Mouse (Mus musculus) intestine, embryonic 14.5 days (tissue): ENCODE results near the gene Scml4. TPM values are rescaled to one million over a fixed set of nuclear protein-coding genes. Genes with fewer than 3 reads are reported as not detected.
A peak's percentile ranks its signal among the peaks of the same experiment; 100 is the strongest.

Source experiments
- ATAC-seq: fragments of 200-750 bp; cut with Nextera tagmentation; replicated peaks from 2 replicates; pipeline ENCODE4 v1.8.0; 2017; ENCODE audit warnings: low read depth, moderate number of reproducible peaks, moderate TSS enrichment, moderate library complexity; ENCODE audit not compliant: low FRiP score, low TSS enrichment
- DNase-seq: peaks from one replicate; pipeline ENCODE4 v3.0.0-alpha.2; 2018; ENCODE audit warnings: low spot score
- H3K27ac ChIP-seq: fragments of 300-500 bp; sonication (generic); 2 replicates; pipeline ENCODE4 v1.5.1; 2014; ENCODE audit warnings: low read depth, mild to moderate bottlenecking, control low read depth
- H3K27me3 ChIP-seq: fragments of 300-500 bp; sonication (generic); replicated peaks from 2 replicates; pipeline ENCODE4 v1.6.1; 2014; ENCODE audit warnings: low read length, control low read depth; ENCODE audit not compliant: control insufficient read depth, insufficient read depth
- H3K36me3 ChIP-seq: fragments of 300-500 bp; sonication (generic); 2 replicates; pipeline ENCODE4 v1.6.1; 2014; ENCODE audit warnings: low read length, control low read depth; ENCODE audit not compliant: control insufficient read depth, insufficient read depth
- H3K4me1 ChIP-seq: fragments of 300-500 bp; sonication (generic); replicated peaks from 2 replicates; pipeline ENCODE4 v1.6.1; 2014; ENCODE audit warnings: low read length, control low read depth, mixed read lengths; ENCODE audit not compliant: control insufficient read depth, insufficient read depth
- H3K4me2 ChIP-seq: fragments of 300-500 bp; sonication (generic); 2 replicates; pipeline ENCODE4 v1.6.1; 2014; ENCODE audit warnings: low read length
- H3K4me3 ChIP-seq: fragments of 300-500 bp; sonication (generic); 2 replicates; pipeline ENCODE4 v1.5.1; 2014; ENCODE audit warnings: low read depth, low read length, control low read depth, mixed read lengths
- H3K9ac ChIP-seq: fragments of 300-500 bp; sonication (generic); 2 replicates; pipeline ENCODE4 v1.6.1; 2014; ENCODE audit warnings: mild to moderate bottlenecking, low read length
- H3K9me3 ChIP-seq: fragments of 300-500 bp; sonication (generic); 2 replicates; pipeline ENCODE4 v1.6.1; 2016; ENCODE audit warnings: low read length, control low read depth; ENCODE audit not compliant: control insufficient read depth
- WGBS: fragments of 180-500 bp; shearing (Covaris S2); extraction: QIAGEN DNeasy Blood & Tissue Kit; methylation state at CpG from one replicate; pipeline ENCODE4 v1.1.7; 2014; 5-methylcytosine and 5-hydroxymethylcytosine counted together
- polyA plus RNA-seq: library from polyadenylated mRNA; unstranded; fragments of >200 nt; fragmentation: Nextera tagmentation; extraction: Ambion mirVana; gene quantifications from 2 replicates; pipeline ENCODE4 v1.2.1, GENCODE M21; 2014

Scml4 gene
- polyA plus RNA-seq, 1 experiment from 2014 or later: 22.3 TPM

DNA sequence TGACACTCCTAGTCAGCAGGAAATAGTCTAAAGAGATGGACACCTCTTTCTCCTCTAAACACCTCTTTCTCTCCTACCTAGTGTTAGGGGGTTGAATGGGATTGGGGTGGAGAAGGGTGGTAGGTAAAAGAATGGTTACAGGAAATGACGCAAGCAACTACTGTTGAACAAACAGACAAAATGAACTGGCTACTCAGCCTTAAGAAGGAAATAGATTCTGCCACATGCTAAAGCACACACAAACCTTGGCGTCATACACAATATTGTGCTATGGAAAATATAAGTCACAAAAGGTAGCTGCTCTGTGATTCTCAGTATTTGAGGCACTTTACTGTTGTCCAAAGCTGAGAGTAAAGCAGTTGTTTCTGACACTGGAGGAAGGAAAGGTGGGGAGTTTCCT lies 21.4 kb upstream of the Scml4 start:
- Histone ChIP-seq H3K4me1 (no peaks in the 10 kb centered on the region), H3K4me2 (no peak overlapping the region), H3K4me3 (no peak overlapping the region), H3K27me3 (no peaks in the 10 kb centered on the region), H3K9me3 (0 out of 2 replicates have a peak, but pooled peaks cover 4% of the 10 kb centered on the region), H3K36me3 (peaks cover 22% of the 10 kb centered on the region), H3K9ac (no peak overlapping the region), H3K27ac (no peak overlapping the region)
- DNase-seq (no peak), ATAC-seq (no peak)
- WGBS: 97% methylated on average over 2 of the region's 2 CpGs

DNA sequence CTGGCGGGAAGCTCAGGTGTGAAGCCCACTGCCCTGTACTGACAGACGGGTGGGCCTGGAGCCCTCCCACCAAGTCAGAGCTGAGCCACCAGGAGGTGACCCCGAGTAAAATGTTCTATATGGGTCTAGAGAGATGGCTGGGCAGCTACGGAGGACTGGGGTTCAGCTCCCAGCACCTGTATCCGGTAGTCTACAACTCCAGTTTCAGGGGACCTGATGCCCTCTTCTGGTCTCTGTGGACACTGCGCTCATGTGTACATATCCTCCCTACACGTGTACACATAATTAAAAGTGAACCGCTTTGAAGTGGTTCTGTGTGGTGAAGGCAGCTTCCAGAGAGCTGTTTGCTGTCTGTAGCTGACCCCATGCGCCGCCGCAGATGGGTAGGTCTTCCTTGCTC lies 20.1 kb upstream of the Scml4 start:
- Histone ChIP-seq H3K4me1 (no peaks in the 10 kb centered on the region), H3K9ac (no peak overlapping the region), H3K9me3 (0 out of 2 replicates have a peak, but pooled peaks cover 4% of the 10 kb centered on the region), H3K4me2 (no peak overlapping the region), H3K27ac (no peak overlapping the region), H3K4me3 (no peak overlapping the region), H3K36me3 (peaks cover 11% of the 10 kb centered on the region), H3K27me3 (no peaks in the 10 kb centered on the region)
- ATAC-seq: no peak
- no peak for DNase-seq
- 95% methylated on average over 11 of the region's 11 CpGs for WGBS

GRCm38 (mm10) chr10:42841531-42842195 lies 18.5 kb upstream of the Scml4 start:
- peaks cover 4% of the 10 kb centered on the region; the same call in 1 of the 2 replicates for H3K36me3 ChIP-seq
- no peaks in the 10 kb centered on the region for H3K4me1 ChIP-seq
- no peaks in the 10 kb centered on the region for H3K27me3 ChIP-seq
- no peak overlapping the region for H3K27ac ChIP-seq
- H3K9ac ChIP-seq: no peak overlapping the region
- 0 out of 2 replicates have a peak, but pooled peaks cover 4% of the 10 kb centered on the region for H3K9me3 ChIP-seq
- no peak for ATAC-seq
- H3K4me3 ChIP-seq: no peak overlapping the region
- DNase-seq: peak; percentile 70
- 61% methylated on average over 16 of the region's 16 CpGs for WGBS
- no peak overlapping the region for H3K4me2 ChIP-seq

DNA sequence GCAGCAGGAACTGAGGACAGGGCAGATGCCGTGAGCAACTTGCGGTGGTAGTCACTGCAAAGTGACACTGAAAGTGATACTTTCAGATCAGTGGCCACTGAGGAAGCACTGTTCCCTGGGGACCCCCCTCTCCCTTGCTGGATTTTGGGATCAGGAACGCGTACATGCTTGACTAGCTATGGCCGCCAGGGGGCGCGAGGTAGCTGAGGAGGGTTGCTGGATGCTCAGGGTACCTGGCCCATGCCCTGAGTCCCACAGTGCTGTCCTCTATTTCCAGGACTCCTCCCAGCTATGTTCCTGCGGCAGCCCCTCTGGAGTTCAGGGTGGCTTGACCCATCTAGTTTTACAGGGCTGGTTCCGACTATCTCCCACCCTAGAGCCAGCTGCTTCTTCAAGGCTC lies 17.8 kb upstream of the Scml4 start:
- H3K9me3 ChIP-seq: 0 out of 2 replicates have a peak, but pooled peaks cover 4% of the 10 kb centered on the region
- H3K27ac ChIP-seq: no peak overlapping the region
- peak; percentile 92 for DNase-seq
- no peaks in the 10 kb centered on the region for H3K27me3 ChIP-seq
- no peak overlapping the region for H3K9ac ChIP-seq
- ATAC-seq: peak; percentile 80
- H3K4me3 ChIP-seq: no peak overlapping the region
- H3K36me3 ChIP-seq: peaks cover under 1% of the 10 kb centered on the region; the same call in 1 of the 2 replicates
- no peak overlapping the region for H3K4me2 ChIP-seq
- 12% methylated on average over 9 of the region's 9 CpGs for WGBS
- no peaks in the 10 kb centered on the region for H3K4me1 ChIP-seq

DNA sequence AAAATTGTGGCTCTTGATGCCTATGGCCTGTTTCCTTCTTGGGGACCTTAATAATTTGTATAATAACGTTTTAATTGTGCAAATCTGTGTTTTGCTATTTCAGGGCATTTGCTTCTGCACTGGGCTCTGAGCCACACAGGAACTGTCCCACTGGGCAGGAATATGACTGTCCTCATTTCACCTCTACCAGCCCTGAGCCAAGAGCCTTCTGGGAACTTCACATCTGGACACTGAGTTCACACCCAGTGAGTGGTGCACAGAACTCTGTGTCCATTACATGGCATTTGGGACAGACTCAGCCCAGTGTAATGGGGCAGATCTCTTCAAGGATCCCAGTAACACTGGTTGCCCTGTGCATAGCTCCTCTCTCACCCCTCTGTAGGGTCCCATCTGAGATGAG lies 16.8 kb upstream of the Scml4 start:
- Histone ChIP-seq H3K27me3 (no peaks in the 10 kb centered on the region), H3K4me2 (no peak overlapping the region), H3K27ac (no peak overlapping the region), H3K9ac (no peak overlapping the region), H3K36me3 (no peaks in the 10 kb centered on the region), H3K9me3 (0 out of 2 replicates have a peak, but pooled peaks cover 4% of the 10 kb centered on the region), H3K4me1 (no peaks in the 10 kb centered on the region), H3K4me3 (no peak overlapping the region)
- no peak for DNase-seq
- 68% methylated on average over 1 of the region's 1 CpGs for WGBS
- ATAC-seq: no peak

DNA sequence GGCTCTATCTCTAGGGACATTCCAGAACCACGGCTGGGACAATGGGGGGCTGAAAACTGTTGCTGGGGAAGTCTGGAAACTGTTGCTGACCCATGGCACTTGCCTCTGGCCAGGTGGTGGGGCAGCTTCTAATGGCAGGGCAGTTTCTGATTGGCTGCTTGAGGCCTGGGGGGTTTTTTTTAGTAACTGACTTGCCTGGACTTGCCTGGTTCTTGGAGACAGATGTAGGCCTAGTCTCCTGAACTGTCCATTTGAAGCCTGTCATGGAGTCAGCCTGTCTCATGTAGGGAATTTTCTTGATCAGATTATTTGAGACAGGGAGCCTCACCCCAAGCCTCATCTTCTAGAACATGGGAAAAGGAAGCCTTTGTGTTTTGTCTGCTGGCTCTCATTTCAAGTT lies 14.7 kb upstream of the Scml4 start:
- WGBS: 50% methylated on average over 1 of the region's 1 CpGs
- no peaks in the 10 kb centered on the region; the same call in 1 of the 2 replicates for H3K4me1 ChIP-seq

GRCm38 (mm10) chr10:42848179-42849080 lies 11.7 kb upstream of the Scml4 start:
- Histone ChIP-seq H3K4me3 (no peak overlapping the region), H3K27me3 (no peaks in the 10 kb centered on the region), H3K36me3 (no peaks in the 10 kb centered on the region), H3K4me1 (no peaks in the 10 kb centered on the region; the same call in 1 of the 2 replicates), H3K9me3 (no peaks in the 10 kb centered on the region), H3K4me2 (no peak overlapping the region), H3K9ac (no peak overlapping the region), H3K27ac (no peak overlapping the region; the same call in 1 of the 2 replicates)
- WGBS: 81% methylated on average over 13 of the region's 13 CpGs
- peak; percentile 49; the same call in 1 of the 2 replicates for ATAC-seq
- DNase-seq: no peak

More for the DNA sequence above, 14.7 kb upstream of the Scml4 start:
- ATAC-seq (no peak), DNase-seq (no peak)
- Histone ChIP-seq H3K4me3 (no peak overlapping the region), H3K36me3 (no peaks in the 10 kb centered on the region), H3K9ac (no peak overlapping the region), H3K4me2 (no peak overlapping the region), H3K27me3 (no peaks in the 10 kb centered on the region), H3K27ac (no peak overlapping the region), H3K9me3 (no peaks in the 10 kb centered on the region)

DNA sequence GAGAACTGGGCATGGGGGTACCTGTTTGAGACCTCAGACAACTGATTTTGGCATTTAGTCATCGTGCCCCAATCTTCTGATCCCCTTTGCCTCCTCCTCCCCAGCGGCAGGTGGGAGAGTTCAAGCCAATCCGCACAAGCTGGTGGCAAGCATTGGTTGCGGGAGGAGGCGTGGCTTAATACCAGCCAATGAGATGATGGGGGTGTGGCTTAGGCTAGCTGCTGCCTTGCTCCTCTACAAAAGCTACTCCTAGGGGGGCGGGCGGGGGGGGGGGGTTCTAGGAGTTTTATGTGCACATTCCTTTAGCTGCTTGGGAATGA lies 11.1 kb upstream of the Scml4 start:
- Histone ChIP-seq H3K9me3 (no peaks in the 10 kb centered on the region), H3K27ac (no peak overlapping the region; the same call in 1 of the 2 replicates), H3K4me2 (no peak overlapping the region), H3K9ac (no peak overlapping the region), H3K27me3 (no peaks in the 10 kb centered on the region), H3K4me3 (no peak overlapping the region), H3K4me1 (no peaks in the 10 kb centered on the region; the same call in 1 of the 2 replicates), H3K36me3 (no peaks in the 10 kb centered on the region)
- DNase-seq: no peak
- peak; percentile 59; the same call in 1 of the 2 replicates for ATAC-seq
- 90% methylated on average over 7 of the region's 7 CpGs for WGBS
